Mouse (Mus musculus) forebrain, embryonic 12.5 days (tissue): ENCODE measurements at regions not wholly inside any gene's neighbourhood (a gene's known extent, or its start where the extent isn't known, plus 50 kb on each side); places are given as distances from the start of the nearest gene placed in this dataset.

Source experiments
- ATAC-seq: fragments of 200-750 bp; cut with Nextera tagmentation; 2 replicates; pipeline ENCODE4 v1.8.0; 2017; ENCODE audit warnings: moderate TSS enrichment; ENCODE audit not compliant: low FRiP score
- H3K27ac ChIP-seq: fragments of 300-500 bp; sonication (generic); 2 replicates; pipeline ENCODE4 v1.5.1; 2016; ENCODE audit warnings: mild to moderate bottlenecking
- H3K27me3 ChIP-seq: fragments of 300-500 bp; sonication (generic); 2 replicates; pipeline ENCODE4 v1.6.1; 2016; ENCODE audit warnings: mild to moderate bottlenecking
- H3K36me3 ChIP-seq: fragments of 300-500 bp; sonication (generic); replicated peaks from 2 replicates; pipeline ENCODE4 v1.6.1; 2016; ENCODE audit warnings: mild to moderate bottlenecking
- H3K4me1 ChIP-seq: fragments of 300-500 bp; sonication (generic); 2 replicates; pipeline ENCODE4 v1.6.1; 2016
- H3K4me2 ChIP-seq: fragments of 300-500 bp; sonication (generic); 2 replicates; pipeline ENCODE4 v1.6.1; 2016; ENCODE audit warnings: mild to moderate bottlenecking, moderate library complexity
- H3K4me3 ChIP-seq: fragments of 300-500 bp; sonication (generic); replicated peaks from 2 replicates; pipeline ENCODE4 v1.5.1; 2016; ENCODE audit warnings: mild to moderate bottlenecking
- H3K9ac ChIP-seq: fragments of 300-500 bp; sonication (generic); 2 replicates; pipeline ENCODE4 v1.6.1; 2016; ENCODE audit warnings: mild to moderate bottlenecking
- H3K9me3 ChIP-seq: fragments of 300-500 bp; sonication (generic); 2 replicates; pipeline ENCODE4 v1.6.1; 2016
- WGBS: fragments of 180-500 bp; shearing (Covaris S2); methylation state at CpG from one replicate; pipeline ENCODE4 v1.1.7; 2016; 5-methylcytosine and 5-hydroxymethylcytosine counted together

- Histone ChIP-seq H3K4me2 (no peak overlapping the region), H3K9ac (no peak overlapping the region), H3K36me3 (no peaks in the 10 kb centered on the region), H3K4me3 (no peak overlapping the region), H3K4me1 (no peaks in the 10 kb centered on the region), H3K27me3 (no peaks in the 10 kb centered on the region), H3K9me3 (peaks cover 6% of the 10 kb centered on the region; the same call in 1 of the 2 replicates), H3K27ac (no peak overlapping the region)
- WGBS: 91% methylated on average over 1 of the region's 1 CpGs
- ATAC-seq: no peak
Observed at GRCm38 (mm10) chr15:51657621-51658020, 2227.1 kb upstream of the Gm7489 start.

- Histone ChIP-seq H3K9ac (no peak overlapping the region), H3K4me2 (no peak overlapping the region), H3K4me3 (no peak overlapping the region), H3K27ac (no peak overlapping the region), H3K36me3 (no peaks in the 10 kb centered on the region), H3K9me3 (no peaks in the 10 kb centered on the region), H3K4me1 (no peaks in the 10 kb centered on the region), H3K27me3 (no peaks in the 10 kb centered on the region)
- 80% methylated on average over 3 of the region's 3 CpGs for WGBS
- no peak for ATAC-seq
Observed at GRCm38 (mm10) chr15:51668340-51668739, 2216.4 kb upstream of the Gm7489 start.

GRCm38 (mm10) chr15:51671667-51672372, 2212.9 kb upstream of the Gm7489 start:
- 91% methylated on average over 18 of the region's 18 CpGs for WGBS
- Histone ChIP-seq H3K27ac (no peak overlapping the region), H3K4me1 (no peaks in the 10 kb centered on the region), H3K9me3 (no peaks in the 10 kb centered on the region), H3K4me2 (no peak overlapping the region), H3K4me3 (no peak overlapping the region), H3K9ac (no peak overlapping the region), H3K36me3 (no peaks in the 10 kb centered on the region), H3K27me3 (0 out of 2 replicates have a peak, but pooled peaks cover 3% of the 10 kb centered on the region)
- ATAC-seq: no peak

- no peak for ATAC-seq
- no peak overlapping the region for H3K9ac ChIP-seq
- 63% methylated on average over 1 of the region's 1 CpGs for WGBS
Observed at GRCm38 (mm10) chr15:51673483-51673882, 2211.2 kb upstream of the Gm7489 start.

GRCm38 (mm10) chr15:51675291-51675690, 2209.4 kb upstream of the Gm7489 start:
- Histone ChIP-seq H3K4me2 (no peak overlapping the region), H3K27ac (no peak overlapping the region), H3K36me3 (no peaks in the 10 kb centered on the region), H3K27me3 (0 out of 2 replicates have a peak, but pooled peaks cover 3% of the 10 kb centered on the region), H3K4me1 (no peaks in the 10 kb centered on the region), H3K9ac (no peak overlapping the region), H3K4me3 (no peak overlapping the region), H3K9me3 (no peaks in the 10 kb centered on the region)
- no peak for ATAC-seq
- WGBS: 66% methylated on average over 4 of the region's 4 CpGs

More at GRCm38 (mm10) chr15:51673483-51673882, 2211.2 kb upstream of the Gm7489 start:
- Histone ChIP-seq H3K4me2 (no peak overlapping the region), H3K9me3 (no peaks in the 10 kb centered on the region), H3K27me3 (0 out of 2 replicates have a peak, but pooled peaks cover 3% of the 10 kb centered on the region), H3K36me3 (no peaks in the 10 kb centered on the region), H3K4me3 (no peak overlapping the region), H3K27ac (no peak overlapping the region), H3K4me1 (no peaks in the 10 kb centered on the region)

- ATAC-seq: no peak
- Histone ChIP-seq H3K4me2 (no peak overlapping the region), H3K27ac (no peak overlapping the region), H3K4me1 (no peaks in the 10 kb centered on the region), H3K27me3 (0 out of 2 replicates have a peak, but pooled peaks cover 3% of the 10 kb centered on the region), H3K9me3 (no peaks in the 10 kb centered on the region), H3K36me3 (no peaks in the 10 kb centered on the region), H3K4me3 (no peak overlapping the region), H3K9ac (no peak overlapping the region)
- WGBS: 95% methylated on average over 3 of the region's 3 CpGs
Observed at GRCm38 (mm10) chr15:51676694-51677093, 2208.0 kb upstream of the Gm7489 start.

GRCm38 (mm10) chr15:51677266-51677665, 2207.4 kb upstream of the Gm7489 start:
- H3K4me2 ChIP-seq: no peak overlapping the region
- no peaks in the 10 kb centered on the region for H3K4me1 ChIP-seq
- H3K9me3 ChIP-seq: no peaks in the 10 kb centered on the region
- no peak for ATAC-seq
- H3K4me3 ChIP-seq: no peak overlapping the region
- H3K36me3 ChIP-seq: no peaks in the 10 kb centered on the region
- no peak overlapping the region for H3K27ac ChIP-seq
- WGBS: 80% methylated on average over 4 of the region's 4 CpGs
- no peak overlapping the region for H3K9ac ChIP-seq
- 0 out of 2 replicates have a peak, but pooled peaks cover 3% of the 10 kb centered on the region for H3K27me3 ChIP-seq

- no peak overlapping the region for H3K4me3 ChIP-seq
- H3K9ac ChIP-seq: no peak overlapping the region
- 60% methylated on average over 12 of the region's 12 CpGs for WGBS
- ATAC-seq: no peak
- H3K4me1 ChIP-seq: no peaks in the 10 kb centered on the region
- no peaks in the 10 kb centered on the region for H3K9me3 ChIP-seq
- no peaks in the 10 kb centered on the region for H3K27me3 ChIP-seq
- H3K27ac ChIP-seq: no peak overlapping the region
- no peak overlapping the region for H3K4me2 ChIP-seq
- no peaks in the 10 kb centered on the region for H3K36me3 ChIP-seq
Observed at GRCm38 (mm10) chr15:51679186-51679902, 2205.4 kb upstream of the Gm7489 start.

GRCm38 (mm10) chr15:51680494-51680893, 2204.2 kb upstream of the Gm7489 start:
- H3K36me3 ChIP-seq: no peaks in the 10 kb centered on the region
- H3K4me3 ChIP-seq: no peak overlapping the region
- no peaks in the 10 kb centered on the region for H3K9me3 ChIP-seq
- H3K27me3 ChIP-seq: no peaks in the 10 kb centered on the region
- H3K9ac ChIP-seq: no peak overlapping the region
- no peaks in the 10 kb centered on the region for H3K4me1 ChIP-seq
- H3K4me2 ChIP-seq: no peak overlapping the region
- H3K27ac ChIP-seq: no peak overlapping the region
- ATAC-seq: no peak

- Histone ChIP-seq H3K9ac (no peak overlapping the region), H3K27ac (no peak overlapping the region), H3K27me3 (no peaks in the 10 kb centered on the region), H3K4me2 (no peak overlapping the region), H3K36me3 (no peaks in the 10 kb centered on the region), H3K9me3 (no peaks in the 10 kb centered on the region), H3K4me1 (no peaks in the 10 kb centered on the region), H3K4me3 (no peak overlapping the region)
- WGBS: 91% methylated on average over 6 of the region's 6 CpGs
- no peak for ATAC-seq
Observed at GRCm38 (mm10) chr15:51681191-51681590, 2203.5 kb upstream of the Gm7489 start.

- Histone ChIP-seq H3K4me3 (no peak overlapping the region), H3K4me2 (no peak overlapping the region), H3K4me1 (no peaks in the 10 kb centered on the region), H3K36me3 (no peaks in the 10 kb centered on the region), H3K9ac (no peak overlapping the region), H3K27me3 (no peaks in the 10 kb centered on the region), H3K27ac (no peak overlapping the region), H3K9me3 (no peaks in the 10 kb centered on the region)
- no peak for ATAC-seq
- 85% methylated on average over 5 of the region's 5 CpGs for WGBS
Observed at GRCm38 (mm10) chr15:51682331-51682730, 2202.4 kb upstream of the Gm7489 start.

- H3K27ac ChIP-seq: no peak overlapping the region
- no peaks in the 10 kb centered on the region for H3K9me3 ChIP-seq
- no peaks in the 10 kb centered on the region for H3K36me3 ChIP-seq
- H3K27me3 ChIP-seq: no peaks in the 10 kb centered on the region
- ATAC-seq: no peak
- H3K9ac ChIP-seq: no peak overlapping the region
- WGBS: 89% methylated on average over 13 of the region's 13 CpGs
- H3K4me2 ChIP-seq: no peak overlapping the region
- H3K4me3 ChIP-seq: no peak overlapping the region
- H3K4me1 ChIP-seq: no peaks in the 10 kb centered on the region
Observed at GRCm38 (mm10) chr15:51687007-51687540, 2197.6 kb upstream of the Gm7489 start.
